Mouse (Mus musculus) lung, postnatal 4 days (tissue): Measurements from ENCODE around the gene Morc1.
A peak's percentile ranks its signal among the peaks of the same experiment; 100 is the strongest.

Source experiments
- DNase-seq, 2 experiments: peaks; one replicate each; pipeline ENCODE4 v3.0.0; 2021

Morc1 gene

DNA sequence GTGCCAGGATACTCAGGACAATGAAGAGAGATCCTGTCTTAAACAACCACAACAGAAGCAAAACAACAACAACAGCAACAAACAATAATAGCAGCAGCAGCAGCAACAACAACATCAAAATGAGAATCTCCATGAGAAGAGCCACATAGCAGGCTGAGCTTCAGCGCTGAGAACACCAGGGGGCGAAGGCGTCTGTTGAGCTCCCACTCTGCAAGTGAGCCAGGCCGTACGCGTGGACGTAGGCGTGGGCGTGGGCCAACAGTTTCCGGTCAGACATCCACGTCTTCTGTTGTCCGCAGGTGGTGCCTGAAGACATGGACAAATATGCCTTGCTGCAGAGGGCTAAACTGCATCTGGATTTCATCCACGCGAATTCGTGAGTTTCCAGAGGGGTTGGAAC lies at the start of gene Morc1:
Gene Morc1 (plus strand): TSS at position 211 of the 400 bp plus-strand sequence.
- DNase-seq: no peak

DNA sequence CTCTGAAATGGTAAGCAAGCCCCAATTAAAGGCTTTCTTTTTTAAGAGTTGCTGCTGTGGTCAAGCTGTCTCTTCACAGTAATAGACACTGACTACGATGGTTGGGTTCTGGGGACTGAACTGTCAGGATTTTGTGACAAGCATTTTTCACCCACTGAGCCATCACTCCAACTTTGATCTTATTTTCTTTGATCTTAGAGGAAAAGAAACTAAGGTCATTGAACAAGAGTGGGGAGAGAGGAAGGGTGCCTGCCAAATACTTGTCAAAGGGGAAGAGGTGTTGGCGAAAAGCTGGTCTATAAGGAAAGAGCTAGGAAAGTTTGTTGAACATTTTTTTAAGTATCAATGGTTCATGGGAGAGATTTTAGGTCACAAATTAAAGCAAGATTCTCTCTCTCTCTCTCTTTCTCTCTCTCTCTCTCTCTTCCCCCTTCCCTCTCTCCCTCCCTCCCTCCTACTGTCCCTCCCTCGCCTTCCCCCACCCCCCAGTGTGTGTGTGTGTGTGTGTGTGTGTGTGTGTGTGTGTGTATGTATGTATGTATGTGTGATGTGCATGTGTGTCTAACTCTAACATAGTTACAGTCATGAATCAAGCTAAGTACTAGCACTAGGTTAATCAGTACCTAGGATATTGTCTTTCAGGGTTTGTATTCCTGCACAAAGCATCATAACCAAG lies 47.3 kb upstream of the Morc1 start:
- DNase-seq: peak in 1 of 2 experiments; percentile 6

DNA sequence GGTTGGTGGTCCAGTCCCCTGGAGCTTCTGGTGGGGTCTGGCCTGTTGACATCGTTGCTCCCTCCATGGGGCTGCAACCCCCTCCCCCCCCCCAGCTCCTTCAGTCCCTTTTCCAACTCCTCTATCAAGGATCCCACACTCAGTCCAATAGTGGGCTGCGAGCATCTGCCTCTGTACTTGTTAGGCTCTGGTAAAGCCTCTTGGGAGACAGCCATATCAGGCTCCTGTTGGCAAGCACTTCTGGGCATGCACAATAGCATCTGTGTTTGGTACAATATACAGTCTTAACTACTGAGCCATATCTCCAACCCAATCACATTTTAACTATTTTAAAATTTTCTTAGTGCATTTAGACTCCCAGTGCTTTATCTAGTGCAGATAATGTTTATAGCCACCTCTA lies 44.1 kb upstream of the Morc1 start:
- no peak for DNase-seq

DNA sequence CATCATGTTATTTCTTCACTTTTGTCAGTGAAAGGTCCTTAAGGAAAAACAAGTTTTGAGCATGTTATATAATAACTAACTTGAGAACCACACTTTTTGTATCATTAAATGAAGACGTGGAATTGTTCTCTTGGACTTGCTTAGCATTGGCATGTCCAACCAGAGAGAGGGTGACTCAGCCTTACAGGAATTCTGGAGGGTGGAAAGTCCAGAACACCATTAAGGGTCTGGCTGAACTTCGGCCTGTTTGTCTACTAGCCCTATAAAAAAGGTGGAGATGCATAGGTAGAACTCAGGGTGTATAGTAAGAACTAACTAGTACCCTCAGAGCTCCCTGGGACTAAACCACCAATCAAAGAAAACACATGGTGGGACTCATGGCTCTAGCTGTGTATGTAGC lies 35.8 kb upstream of the Morc1 start:
- DNase-seq: no peak

DNA sequence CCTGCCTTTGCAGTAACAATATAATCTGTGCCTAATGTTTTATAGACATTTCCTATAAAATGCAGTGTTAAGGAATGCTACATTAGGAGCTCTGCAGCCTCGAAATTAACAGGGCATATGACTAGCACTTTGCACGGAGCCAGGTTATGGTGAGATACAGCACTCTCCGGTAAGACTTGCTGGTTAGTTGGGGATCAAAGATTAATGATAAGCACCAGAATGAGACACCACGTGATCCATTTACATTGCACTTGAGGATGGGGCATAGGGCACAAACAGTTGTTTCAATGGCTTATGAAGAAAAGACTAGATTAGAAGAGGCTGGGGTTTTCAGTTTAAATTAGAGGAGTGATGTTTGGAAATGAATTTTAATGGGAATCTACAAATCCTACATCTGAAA lies 28.1 kb upstream of the Morc1 start:
- DNase-seq: no peak

DNA sequence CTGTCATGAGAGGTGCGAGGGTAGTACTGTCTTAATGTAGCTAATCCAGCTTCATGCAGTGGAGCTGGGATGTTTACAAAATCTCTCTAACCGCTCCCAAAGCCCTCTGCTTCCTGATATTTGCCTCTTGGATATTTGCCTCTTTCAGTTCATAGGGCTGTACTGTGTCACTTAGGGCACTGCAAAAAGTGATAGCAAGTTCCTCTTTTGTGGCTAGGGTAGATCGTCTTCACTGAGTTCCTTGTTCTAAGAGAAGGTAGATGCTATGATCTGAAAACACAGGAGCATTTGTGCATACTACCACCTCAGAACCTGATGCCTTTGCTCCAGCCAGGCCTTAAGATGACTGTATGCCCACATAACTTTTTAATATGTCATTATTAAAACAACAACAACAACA lies 27.6 kb upstream of the Morc1 start:
- no peak for DNase-seq

DNA sequence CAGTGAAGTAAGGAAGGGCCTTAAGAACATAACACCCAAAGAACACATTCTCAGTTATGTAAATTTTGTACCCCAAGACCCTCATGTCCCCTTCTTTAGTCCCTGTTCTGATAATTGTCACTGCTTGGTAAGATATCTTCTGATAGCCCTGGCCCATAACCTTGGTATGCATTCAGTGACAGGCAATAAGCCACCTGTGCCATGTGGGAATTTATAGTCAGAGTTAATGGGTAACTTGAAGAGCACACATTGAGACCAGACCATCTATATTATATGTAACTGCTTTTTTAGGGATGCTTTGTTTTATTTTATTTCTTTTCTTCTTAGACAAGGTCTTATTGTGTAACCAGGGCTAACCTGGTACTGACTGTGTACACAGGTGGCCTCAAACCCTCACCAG lies 27.0 kb upstream of the Morc1 start:
- no peak for DNase-seq

DNA sequence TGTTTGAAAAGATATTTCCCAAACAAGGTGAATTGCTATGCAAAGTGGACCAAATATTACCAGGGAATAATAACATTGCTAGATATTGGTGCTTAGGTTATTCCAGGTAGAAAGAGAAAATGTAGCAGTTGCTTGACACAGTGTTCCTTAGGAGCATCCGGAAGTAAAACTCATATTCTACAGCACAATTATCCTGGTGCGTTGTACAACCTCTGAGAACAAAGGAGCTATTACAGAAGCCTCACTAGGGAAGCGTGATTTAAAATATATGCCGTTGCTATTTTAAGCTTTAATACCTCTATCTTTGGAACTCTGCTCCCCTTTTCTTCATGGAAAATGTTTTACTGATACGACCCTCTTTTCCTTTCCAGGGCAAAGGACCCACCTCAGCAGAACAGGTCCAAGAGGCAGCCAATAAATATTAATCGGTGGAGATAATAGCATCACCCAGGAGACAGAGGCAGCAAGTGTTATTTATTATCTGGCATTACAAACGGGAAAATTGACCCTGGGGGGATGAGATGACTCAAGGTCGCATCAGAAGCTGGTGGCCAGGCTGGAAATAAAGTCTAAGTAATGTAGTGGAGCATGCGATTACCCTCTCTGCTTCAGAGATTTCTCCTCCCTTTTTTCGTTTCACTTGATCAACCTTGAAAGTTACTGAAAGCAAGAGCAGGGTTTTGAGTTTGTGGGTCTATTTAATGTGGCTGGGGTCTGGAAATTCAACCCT lies 25.2 kb upstream of the Morc1 start:
- DNase-seq: no peak

DNA sequence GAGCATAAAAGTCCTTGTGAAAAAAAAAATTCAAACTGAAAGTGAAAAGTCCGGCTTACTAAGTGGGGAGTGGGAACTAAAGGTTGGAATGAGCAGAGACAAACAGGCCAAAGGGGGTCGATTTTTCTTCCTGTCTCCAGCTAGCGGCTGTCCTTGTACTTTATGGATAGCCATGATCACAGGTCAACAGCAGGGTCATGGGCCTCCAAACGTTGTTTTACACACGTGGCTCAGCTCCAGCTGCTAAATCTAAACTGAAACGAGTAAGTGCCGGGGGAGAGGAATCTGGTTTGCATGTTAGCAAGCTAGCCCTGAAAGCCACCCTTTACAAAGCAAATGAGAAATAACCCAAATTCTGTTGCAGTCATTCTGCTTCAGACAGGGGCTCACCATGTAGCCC lies 21.5 kb upstream of the Morc1 start:
- no peak for DNase-seq

DNA sequence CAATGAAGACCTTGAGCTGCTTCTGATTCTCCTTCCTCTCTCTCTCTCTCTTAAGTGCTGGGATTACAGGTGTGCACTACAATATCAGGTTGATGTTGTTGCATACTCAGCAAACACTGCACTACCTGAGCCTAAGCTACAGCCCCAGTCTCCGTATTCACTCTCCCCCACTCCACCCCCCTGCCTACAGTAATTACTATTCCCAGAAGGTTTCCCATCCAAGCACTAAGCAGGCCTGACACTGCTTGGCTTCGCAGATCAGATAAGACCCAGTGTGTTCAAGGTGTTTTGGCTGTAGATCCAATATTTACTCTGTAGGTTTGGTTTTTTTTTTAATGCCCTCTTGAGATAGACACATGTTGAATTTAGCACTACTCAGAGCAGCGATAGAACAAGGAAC lies 20.9 kb upstream of the Morc1 start:
- DNase-seq: no peak

DNA sequence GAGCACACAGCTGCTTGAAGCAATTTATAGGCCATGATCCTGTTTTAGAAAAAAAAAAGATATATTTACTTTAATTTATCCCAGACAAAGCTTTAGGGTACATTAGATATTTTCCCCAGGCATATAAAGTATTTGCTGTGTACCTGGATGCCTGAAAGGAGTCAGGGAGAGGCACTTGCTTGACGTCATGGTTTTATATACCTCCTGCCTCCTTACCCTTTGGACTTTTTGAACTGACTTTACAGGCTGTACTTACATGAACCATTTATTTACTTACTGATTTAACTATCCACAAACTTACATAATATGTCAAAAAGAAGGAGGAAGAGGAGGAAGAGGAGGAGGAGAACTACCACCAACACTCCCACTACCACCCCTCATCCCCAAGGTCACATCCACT lies 18.8 kb upstream of the Morc1 start, which contains the start of gene Gm5485:
Gene Gm5485 (minus strand): TSS at position 171 of the 400 bp plus-strand sequence.
- DNase-seq: no peak

DNA sequence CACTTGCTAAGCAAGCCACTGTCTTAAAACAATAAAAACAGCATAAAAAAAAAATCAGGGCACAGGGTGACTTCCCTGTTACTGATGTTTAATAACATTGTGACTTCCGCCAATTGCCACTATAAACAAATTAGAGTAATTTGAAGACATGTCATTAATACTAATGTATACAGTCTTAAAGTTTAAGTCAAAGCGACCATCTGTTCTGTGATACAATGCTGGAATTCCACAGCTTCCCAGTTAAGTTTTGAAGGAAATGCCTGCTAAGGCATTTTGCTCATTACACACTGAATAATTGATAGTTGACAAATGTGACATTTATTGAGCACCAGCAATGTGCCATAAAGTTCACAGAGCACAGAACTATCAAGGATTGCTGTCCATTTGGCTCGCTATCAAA lies 12.5 kb upstream of the Morc1 start:
- no peak for DNase-seq

DNA sequence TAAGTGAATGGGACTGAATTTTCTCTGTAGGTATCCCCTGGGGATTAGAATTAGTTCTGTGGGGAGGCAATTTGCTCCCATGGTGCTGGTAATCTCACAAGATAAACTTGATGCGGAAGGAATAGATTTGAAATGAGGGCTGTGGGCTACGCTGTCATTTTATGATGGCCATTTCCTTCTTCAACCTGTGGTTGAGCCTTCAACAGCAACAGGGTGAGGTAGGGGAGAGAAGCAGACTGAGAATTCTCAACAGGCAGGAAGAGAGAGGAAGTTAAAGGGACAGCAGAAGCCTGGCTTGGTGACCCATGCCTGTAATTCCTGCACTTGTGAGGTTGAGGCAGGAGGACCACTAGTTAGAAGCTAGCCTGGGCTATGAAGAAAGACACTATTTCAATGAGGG lies 12.0 kb upstream of the Morc1 start:
- no peak for DNase-seq

DNA sequence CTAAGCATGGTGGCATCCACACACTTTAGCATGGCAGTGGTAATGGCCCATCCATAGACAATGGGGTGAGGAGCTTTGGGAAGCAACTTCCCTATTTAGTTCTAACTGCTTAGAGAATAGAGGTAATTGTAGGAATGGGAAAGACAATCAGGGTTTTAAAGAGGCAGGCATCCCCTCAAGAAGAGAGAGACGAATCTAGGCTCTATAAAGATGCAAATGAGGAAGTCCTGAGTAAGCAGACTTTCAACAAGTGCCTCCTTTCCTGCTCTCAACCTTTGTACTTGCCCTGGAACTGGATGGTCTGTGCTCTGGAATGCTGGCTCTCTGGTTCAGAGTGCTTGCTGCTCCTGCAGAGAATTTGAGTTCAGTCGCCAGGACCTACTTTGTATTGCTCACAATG lies 8.5 kb upstream of the Morc1 start:
- DNase-seq: no peak

DNA sequence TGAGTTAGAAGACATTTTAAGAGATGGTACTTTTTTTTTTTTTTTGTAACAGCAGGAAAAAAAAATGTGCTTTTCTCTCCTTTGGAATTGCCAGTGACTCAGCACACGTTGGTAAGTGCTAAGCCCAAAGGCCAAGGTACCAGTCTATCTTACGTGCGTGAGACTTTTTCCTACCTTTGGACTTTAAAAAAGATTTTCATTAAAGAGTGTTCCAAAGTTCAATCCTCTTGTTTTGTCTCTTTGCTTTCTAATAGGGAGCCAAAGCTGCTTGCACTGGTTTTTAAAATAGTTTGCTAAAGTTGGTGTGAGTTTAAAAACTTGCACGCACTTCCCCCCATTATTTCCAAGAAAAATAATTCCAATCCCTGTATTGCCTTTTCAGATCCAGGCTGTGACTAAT lies 7.0 kb upstream of the Morc1 start:
- DNase-seq: no peak

DNA sequence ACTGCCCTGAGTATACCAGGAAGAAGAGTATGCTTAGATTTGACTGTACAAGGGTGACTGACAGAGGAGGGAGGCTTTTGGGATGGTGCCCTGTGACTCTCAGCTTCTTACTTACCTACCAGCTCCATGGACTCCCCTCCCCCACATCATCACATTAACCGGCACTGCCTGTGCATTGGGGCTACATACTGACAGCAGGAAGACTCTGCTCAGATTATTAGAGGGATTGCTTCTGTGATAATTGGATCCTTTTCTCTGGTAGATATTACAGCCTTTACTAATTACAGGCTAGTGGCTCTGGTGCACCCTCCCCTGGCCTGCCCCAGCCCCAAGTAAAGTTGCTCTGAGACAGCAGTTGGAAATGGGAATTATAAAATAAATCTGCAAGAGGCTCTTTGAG lies 1.6 kb upstream of the Morc1 start:
- no peak for DNase-seq

DNA sequence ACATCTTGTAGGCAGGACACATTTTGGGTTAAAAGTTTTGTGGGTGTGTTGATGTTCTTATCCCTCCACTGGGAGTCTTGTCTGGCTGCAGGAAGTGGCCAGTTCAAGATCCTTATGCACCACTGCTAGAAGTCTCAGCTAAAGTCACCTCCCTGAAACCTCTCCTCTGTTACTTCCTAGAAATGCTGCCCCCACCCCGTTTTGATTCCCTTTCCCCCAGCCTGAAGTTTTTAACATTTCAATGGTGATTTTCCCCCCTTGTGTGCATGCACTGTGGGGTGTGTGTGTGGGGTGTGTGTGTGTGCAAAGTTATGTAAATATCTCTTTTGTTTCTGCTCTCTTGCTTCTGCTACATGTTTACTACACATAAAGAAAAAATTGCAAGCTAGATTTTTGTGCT lies 4.4 kb downstream of the Morc1 start:
- DNase-seq: no peak

DNA sequence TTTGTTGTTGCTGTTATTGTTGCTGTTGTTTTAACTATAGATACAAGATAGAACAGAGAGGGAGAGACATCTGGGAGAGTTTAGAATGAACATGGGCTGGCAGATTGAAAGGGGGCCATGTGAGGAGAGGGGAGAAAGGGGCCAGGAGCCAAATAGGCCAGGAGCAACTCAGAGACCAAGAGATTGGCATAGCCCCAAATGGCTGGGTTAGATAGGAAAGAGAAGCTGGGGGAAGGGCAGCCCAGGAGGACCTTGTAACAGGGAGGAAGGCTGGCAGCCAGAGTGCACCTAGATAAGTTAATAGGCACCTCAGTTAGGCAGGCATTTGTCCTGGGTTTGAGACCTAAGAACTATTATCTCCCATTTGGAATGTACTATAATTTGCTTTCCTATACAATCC lies 6.4 kb downstream of the Morc1 start:
- no peak for DNase-seq

DNA sequence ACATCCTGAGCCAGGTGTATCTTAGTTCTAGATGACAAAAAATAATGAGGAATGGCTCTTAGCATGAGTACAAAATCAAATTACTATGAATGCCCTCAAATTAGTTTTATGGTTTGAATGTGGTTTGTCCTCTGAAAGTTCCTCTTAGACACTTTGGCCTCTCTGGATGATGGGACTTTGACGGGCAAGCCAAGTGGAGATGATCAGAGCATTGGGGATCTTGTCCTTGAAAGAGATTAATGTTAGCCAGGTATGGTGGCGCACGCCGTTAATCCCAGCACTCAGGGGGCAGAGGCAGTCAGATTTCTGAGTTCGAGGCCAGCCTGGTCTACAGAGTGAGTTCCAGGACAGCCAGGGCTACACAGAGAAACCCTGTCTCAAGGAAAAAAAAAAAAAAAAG lies 13.6 kb downstream of the Morc1 start:
- DNase-seq: no peak

DNA sequence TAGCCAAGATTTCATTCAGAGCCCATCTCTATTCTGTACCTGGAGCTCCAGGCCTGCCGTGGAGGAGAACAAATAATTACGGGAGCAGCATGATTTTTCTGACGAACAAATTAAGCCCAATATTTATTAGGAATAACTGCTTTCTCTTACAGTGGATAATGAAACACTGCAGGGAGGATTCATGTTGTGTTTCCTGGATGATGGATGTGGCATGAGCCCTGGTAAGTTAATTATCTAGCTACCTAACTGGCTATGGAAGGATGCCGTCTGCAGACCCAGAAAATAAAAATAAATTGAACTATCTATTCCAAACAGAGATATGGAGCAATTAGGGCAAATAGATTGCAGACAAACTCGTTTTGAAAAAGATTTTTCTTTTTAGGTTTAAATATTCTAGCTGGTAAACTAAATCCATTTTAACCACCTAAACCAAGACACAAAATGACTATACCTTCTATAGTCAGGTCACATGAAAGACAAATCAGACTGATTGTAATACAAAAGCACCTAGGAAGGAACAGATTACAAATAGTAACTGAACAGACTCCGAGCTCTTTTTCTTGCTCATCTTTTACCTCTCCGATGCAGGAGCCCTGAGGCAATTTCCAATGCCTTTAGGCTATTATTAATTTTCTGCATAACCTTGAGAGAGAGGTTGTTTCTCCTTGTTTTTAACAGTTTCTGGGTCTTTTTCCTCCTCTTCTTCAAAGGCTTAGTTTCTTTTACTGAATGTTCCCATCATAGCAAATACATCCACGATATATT lies 15.3 kb downstream of the Morc1 start:
- no peak for DNase-seq

DNA sequence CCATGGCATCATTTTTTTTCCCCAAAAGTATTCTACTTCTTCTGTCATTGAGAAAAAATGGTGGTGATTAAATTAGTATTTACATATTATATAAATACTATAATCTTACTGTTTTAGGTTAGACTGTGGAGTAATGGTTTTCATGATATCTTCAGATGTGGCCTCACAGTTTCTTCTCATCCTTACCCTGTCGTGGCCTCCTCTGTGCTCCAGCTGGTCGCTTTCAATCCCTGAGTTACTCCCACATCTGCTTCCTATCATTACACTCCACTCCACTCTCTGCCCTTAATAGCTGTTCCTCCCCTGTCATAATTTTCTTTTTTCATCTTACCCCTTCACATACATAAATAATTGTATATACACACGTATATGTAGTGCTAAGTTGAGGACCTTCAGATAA lies 22.2 kb downstream of the Morc1 start:
- DNase-seq: no peak

DNA sequence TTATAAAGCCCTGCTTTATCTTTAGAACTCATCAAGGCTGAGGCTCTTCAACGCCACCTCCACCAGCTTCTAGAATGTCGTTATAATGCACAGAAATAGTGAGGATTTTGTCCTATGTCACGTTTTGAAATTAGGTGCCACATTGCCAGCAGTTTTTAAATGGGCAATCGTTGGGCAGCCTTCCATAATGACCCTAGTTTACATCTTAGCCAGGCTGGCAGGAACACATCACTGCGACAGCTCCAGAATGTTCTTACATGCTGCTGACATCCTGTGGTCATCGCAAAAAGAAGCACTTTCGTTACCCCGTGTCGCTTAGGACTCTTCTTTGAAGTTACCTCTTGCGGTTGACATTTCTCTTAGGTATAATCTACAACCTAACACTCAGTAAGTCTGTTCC lies 42.4 kb downstream of the Morc1 start:
- DNase-seq: no peak

DNA sequence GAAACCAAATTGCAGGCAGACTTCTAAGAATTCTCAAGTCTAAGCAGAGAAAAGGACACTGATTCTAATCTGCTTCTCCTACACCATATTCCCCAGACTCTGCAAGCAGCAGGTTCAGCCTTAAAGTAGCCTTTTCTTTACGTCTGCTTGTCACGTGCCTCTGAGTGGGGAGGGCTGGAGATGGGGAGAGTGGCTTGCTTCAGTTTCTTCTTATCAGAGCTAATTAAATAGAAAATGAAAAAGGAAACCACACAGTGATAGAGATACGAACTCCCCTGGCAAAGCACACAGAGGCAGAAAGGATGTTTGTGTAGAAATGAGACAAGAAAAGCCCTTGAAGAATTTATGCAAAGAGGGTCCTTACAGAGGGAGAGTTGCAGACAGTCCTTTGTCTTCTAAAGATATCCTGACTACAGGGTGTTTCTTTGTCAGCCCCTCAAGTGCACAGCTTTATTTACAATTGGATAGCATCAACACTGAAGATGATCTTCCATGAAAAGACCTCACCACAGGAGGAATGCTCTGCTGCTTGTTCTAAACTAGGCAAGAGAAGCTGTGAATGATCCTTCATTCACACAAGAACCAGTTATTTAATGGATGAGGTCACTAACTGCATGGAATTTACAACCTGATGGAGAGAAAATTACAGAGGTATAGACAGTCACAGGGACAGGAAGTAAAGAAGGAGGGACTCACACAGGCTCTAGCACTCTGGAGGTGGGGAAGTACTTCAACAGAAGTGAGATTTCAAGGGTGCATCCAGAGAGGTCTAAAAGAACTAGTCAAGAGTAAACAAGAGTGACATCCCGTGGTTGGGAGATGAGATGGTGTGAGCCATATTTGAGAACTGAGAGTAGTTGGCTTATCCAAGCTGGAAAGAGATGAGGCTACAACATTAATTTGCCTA lies 44.1 kb downstream of the Morc1 start:
- DNase-seq: no peak
